Mouse (Mus musculus) adrenal gland, adult 8-10 months (tissue): ENCODE data around the gene Gria2. TPM values are rescaled to one million over a fixed set of nuclear protein-coding genes. Genes with fewer than 3 reads are reported as not detected.

Experiments used
- DNase-seq: peaks from one replicate; pipeline ENCODE4 v3.0.0; 2022
- microRNA-seq, 2 experiments: library from miRNA; unstranded; fragments of <30 nt; microRNA quantifications; one replicate each; pipeline ENCODE4 v1.2.0; 2022
- total RNA-seq, 4 experiments: library from RNA; stranded (reverse); gene quantifications; 2 replicates each; pipeline ENCODE4 v1.2.4; 2022

Gene Gria2
- total RNA-seq, 4 experiments from 2014 or later: 12.2 to 22.3 (median 18.1) TPM

- no peak for DNase-seq
Observed at GRCm38 (mm10) chr3:80775971-80776370, 26.7 kb downstream of the Gria2 start.

- no peak for DNase-seq
Observed at GRCm38 (mm10) chr3:80774005-80774764, 28.4 kb downstream of the Gria2 start.

GRCm38 (mm10) chr3:80773232-80773631 is 29.4 kb downstream of the Gria2 start:
- no peak for DNase-seq

DNA sequence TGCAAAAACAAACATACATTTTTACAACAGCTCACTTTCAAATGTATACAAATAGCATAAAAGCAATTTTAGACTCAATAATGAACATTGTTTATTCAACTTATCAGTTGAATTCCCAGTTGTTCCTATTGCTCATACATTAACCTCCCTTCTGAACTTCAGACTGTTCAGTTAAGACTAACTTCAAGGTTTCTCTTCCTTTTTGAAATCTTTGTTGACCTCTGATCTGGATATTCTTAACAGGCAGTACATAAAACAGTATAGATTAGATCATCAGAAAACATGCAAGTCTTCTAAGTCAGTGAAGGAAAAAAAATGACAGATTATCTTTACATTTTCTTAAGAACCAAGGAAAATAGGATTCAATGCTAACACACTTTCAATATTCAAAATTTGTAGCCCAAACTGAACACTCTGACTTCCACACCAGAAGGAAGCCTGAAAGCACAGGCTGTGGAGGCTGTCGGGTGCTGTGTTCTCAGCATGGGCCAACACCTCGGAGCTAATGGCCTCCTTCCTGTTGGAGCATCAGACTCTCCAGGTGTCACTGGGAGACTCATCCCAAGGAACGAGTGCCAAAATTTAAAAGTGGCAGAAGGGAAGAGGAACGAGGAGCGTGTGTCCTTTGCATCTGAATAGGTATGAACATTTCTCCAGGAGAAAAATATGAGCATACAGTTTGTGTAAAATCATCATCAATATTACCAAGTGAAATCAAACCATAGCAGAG is 33.0 kb downstream of the Gria2 start:
- no peak for DNase-seq

DNA sequence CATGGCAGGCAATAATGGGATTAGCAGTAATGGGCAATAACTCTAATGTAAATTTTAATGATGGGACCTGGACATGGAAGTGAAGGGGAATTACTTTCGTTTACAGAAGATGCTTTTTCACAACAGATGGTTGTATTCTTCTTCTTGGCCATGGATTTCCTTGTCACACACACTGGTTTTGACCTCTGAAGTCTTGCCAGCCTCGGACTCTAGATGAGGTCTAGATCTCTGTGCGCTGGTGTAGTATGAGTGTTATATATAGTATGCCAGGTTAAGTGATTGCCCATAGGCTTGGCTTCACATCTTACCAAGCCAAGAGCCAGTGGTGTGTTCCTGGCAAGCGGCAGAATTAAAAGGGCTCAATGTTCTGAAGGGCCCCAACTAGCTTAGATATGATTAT is 43.7 kb downstream of the Gria2 start:
- DNase-seq: no peak

DNA sequence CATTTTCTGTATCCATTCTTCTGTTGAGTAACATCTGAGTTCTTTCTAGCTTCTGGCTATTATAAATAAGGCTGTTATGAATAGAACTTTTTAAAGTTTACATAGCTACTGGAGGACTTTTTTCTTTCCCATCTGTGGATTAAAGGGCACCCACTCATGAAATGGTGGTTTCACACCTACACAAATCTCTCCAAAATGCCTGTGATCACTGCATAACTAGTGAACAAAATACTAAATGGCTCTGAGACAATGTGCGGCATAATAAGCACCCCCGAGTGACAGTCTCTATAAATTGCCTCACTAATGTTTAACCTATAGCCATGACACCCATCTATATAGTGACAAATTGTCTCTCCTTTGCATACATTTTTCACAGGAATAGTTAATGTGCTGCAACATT is 44.3 kb downstream of the Gria2 start:
- DNase-seq: no peak

DNA sequence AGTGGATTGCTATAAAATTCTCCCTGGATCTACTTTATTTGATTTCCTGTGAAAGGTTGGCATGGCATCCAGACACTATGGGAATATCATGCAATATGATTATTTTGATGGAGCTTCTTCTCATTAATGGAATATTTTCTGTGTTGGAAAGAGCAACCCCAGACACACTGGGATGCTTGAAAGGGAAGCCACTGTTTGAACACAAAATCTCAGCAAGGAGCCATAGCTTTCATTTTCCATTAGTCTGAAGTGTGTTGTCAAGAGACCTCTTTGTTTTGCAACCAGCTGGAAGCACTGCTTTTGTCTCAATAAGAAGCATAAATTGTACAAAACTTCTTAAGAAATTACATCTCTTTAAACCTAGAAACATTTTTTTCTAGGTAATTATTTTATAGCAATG is 51.8 kb downstream of the Gria2 start:
- DNase-seq: no peak

GRCm38 (mm10) chr3:80725205-80725604 is 77.4 kb downstream of the Gria2 start:
- no peak for DNase-seq

GRCm38 (mm10) chr3:80713123-80713522 is 89.5 kb downstream of the Gria2 start:
- DNase-seq: no peak

DNA sequence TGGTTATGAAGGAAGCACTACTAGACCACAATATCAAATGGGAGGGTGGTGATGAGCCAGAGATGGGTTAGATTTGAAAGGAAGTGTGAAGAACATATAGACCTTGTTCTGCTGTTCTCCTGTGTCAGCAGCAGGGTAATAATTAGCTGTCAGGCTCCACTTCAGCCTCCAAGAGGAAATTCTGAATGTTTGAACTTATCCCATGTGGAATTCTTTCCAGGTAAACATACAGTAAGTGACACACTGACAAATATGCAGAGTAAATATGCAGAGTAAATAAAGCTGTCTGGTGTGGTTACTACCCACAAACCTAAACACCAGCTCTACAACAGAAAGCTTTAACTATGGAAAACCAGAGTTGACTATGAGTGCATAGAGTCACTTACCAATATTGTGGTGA is 93.6 kb downstream of the Gria2 start:
- no peak for DNase-seq

GRCm38 (mm10) chr3:80702173-80702572 is 100.5 kb downstream of the Gria2 start:
- no peak for DNase-seq

DNA sequence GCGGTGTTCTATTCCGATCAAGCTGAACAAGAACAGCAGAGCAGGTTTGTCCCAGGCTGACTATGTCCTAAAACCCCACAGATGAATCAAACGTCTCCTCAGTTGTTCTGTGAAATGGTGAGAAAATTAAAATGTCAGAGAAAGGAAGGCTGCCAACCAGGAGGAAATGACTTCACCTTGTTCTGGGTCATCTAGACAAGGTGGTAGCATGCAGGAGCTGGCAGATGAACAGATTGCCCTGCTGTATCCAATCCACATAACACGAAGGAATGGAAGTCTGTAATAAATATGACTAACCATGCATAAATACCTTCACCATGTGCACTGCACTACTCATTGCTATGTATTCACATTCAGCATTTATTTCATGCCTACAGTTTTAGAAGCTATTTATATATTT is 105.1 kb downstream of the Gria2 start:
- no peak for DNase-seq

- DNase-seq: no peak
Observed at GRCm38 (mm10) chr3:80694965-80695364, 107.7 kb downstream of the Gria2 start.

DNA sequence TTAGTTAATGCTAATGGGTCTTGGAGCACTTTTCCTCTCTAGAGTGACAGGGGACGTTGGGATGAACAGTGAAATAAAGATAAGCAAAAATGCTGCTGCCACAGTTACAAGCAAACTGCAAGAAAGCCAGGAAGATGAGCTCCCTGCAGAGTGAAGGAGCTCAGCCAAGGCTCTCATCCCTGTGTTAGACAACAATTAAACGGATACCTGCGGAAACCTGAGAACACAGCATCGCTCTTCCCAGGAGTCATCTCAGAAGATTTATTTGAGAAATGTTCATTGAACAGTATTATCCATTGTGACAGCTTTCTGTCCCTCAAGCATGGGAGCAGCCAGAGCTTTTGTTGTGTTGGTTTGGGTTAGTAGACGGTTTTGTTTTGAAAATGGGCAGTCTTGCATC is 137.5 kb downstream of the Gria2 start:
- no peak for DNase-seq

DNA sequence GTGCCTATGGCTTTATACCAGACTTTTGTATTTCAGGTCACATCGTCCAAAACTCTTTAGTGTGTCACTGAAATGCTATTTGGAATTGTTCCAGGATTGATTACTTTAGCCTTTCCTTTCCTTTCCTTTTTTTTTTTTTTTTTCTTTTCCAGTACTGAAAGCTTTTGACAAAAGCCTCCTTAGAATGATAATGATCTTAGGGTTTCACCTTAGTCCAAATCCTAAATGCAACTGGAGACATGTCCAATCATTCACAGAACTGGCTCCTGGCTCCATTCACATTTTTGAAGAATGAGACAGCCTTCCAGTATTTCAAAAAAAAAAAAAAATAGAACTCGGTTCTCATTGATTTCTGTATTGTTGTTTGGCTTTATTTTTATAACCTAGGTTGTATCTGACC is 139.3 kb downstream of the Gria2 start:
- DNase-seq: no peak

DNA sequence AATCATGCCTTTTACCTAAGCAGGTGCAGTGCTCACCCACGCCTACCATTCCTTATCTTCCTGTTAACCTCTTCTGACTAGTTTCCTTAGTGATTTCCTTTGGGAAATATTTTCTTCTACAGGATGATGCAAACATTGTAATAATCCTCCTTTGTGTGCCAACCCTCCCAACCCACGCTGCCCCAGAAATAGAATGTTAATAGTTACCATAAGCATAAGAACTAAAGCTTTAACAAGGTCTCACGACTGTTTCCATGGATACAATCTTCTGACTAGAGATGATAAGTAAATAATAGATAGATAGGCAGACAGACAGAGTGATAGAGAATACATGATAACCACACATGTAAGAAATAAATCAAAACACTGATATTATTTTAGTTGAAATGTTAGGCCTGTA is 140.8 kb downstream of the Gria2 start:
- DNase-seq: no peak

- no peak for DNase-seq
Observed at GRCm38 (mm10) chr3:80652213-80652612, 150.4 kb downstream of the Gria2 start.

Small RNA genes within 50 kb of the gene (microRNA-seq; reads per million reads assigned to microRNA genes)
- 0 reads per million in 2 experiments for gene Gm25749

Other genes with a start within 250 kb of the Gria2 start
- gene Glrb, start 110.8 kb upstream of the Gria2 start, total RNA-seq: 10 to 100 TPM in 3 of 4 experiments, 1 to 10 TPM in 1; 8.9 to 22.2 (median 13.6) TPM
- gene Pdgfc, start 233.6 kb upstream of the Gria2 start, total RNA-seq: 1 to 10 TPM; 6.3 to 9.0 (median 7.5) TPM